In genomic region chr4:47037321-47037657, GRCm38 (mm10) we compare ENCODE assay signal across 8 mouse cellular contexts. TPM values are rescaled to one million over a fixed set of nuclear protein-coding genes. Genes with fewer than 3 reads are reported as not detected.
A peak's percentile ranks its signal among the peaks of the same experiment; 100 is the strongest.
DNase-seq lines count a peak whose midpoint lies in the region; ATAC-seq lines count a peak whose summit lies in the region.

No protein-coding gene starts in this region.

- ATAC-seq in erythroblast, adult 5-6 weeks (replicated peaks; ENCODE audit: low FRiP score, poor library complexity, severe bottlenecking): peak; percentile 69

- DNase-seq in ES-CJ7 (ENCODE audit: low read depth, low spot score): peak; percentile 79
- peak; percentile 94 for DNase-seq in brain, adult 2 months (ENCODE audit: low read depth, low spot score)
- DNase-seq in heart, postnatal 4 days: peak; percentile 87
- DNase-seq in layer of hippocampus, adult 9-11 months: peak; percentile 64
- DNase-seq in lung, postnatal 14 days: peak; percentile 87
- DNase-seq in right cerebral cortex, adult 18-20 months: peak; percentile 80
- DNase-seq in urinary bladder, adult 2 months (ENCODE audit: low spot score): peak; percentile 41

RNA-seq across cellular contexts. Expression of gene Anks6, which starts 19.9 kb away (rescaled TPM):
- total RNA-seq in erythroblast, adult 5-6 weeks (2015; ENCODE audit: low replicate concordance): not detected in 2 replicates
- total RNA-seq in erythroblast, adult 5-6 weeks (2017; ENCODE audit: low replicate concordance): not detected in 2 replicates
- total RNA-seq in heart, postnatal 4 days (2021): 1 to 10 TPM; 5.1 to 5.5 TPM
- polyA plus RNA-seq in urinary bladder, adult 2 months (2012; rRNA removed): 4.9 and 5.9 TPM in 2 replicates

RNA-seq across cellular contexts. Expression of gene Gabbr2, which starts 45.6 kb away (rescaled TPM):
- total RNA-seq in erythroblast, adult 5-6 weeks (2015; ENCODE audit: low replicate concordance): not detected in 2 replicates
- total RNA-seq in erythroblast, adult 5-6 weeks (2017; ENCODE audit: low replicate concordance): 0.17 and 1.3 TPM in 2 replicates
- under 1 TPM in 1 of 2 experiments, not detected in 1; 0.19 TPM for total RNA-seq in heart, postnatal 4 days (2021)
- polyA plus RNA-seq in urinary bladder, adult 2 months (2012; rRNA removed): 0.03 and 0.04 TPM in 2 replicates

RNA-seq across cellular contexts. Expression of gene Galnt12, which starts 54.4 kb away (rescaled TPM):
- not detected in 2 replicates for total RNA-seq in erythroblast, adult 5-6 weeks (2015; ENCODE audit: low replicate concordance)
- not detected in 2 replicates for total RNA-seq in erythroblast, adult 5-6 weeks (2017; ENCODE audit: low replicate concordance)
- 1 to 10 TPM in 1 of 2 experiments, under 1 TPM in 1; 0.83 to 1.4 TPM for total RNA-seq in heart, postnatal 4 days (2021)
- 3.7 and 3.9 TPM in 2 replicates for polyA plus RNA-seq in urinary bladder, adult 2 months (2012; rRNA removed)

Comparison
In these comparisons a context has a peak if more than half of its experiments do, and no peak if none do; other contexts are left out.
1. Peak in every context shown above with its lines: DNase-seq and ATAC-seq.
2. DNase-seq: peak in every context shown above with its lines; median percentile 94 in brain, adult 2 months; 87 in heart, postnatal 4 days; 87 in lung, postnatal 14 days; 80 in right cerebral cortex, adult 18-20 months; 79 in ES-CJ7; 64 in layer of hippocampus, adult 9-11 months; 41 in urinary bladder, adult 2 months.
3. RNA of gene Anks6, which starts 19.9 kb away (total RNA-seq): 5.1 to 5.5 TPM in heart, postnatal 4 days; not detected in erythroblast, adult 5-6 weeks; every median in the first group is over 4 times any median in the second.